34 mouse cellular contexts compared by ENCODE assay signal in genomic region chr4:106597741-106598140, GRCm38 (mm10). TPM values are rescaled to one million over a fixed set of nuclear protein-coding genes. Genes with fewer than 3 reads are reported as not detected.
"Had no signal": no experiment of that assay in that cellular context is flagged by ENCODE, and none has a peak within 500 bp of the region (broad histone marks: within the 10 kb centered on the region; RNA-seq: fewer than 3 reads in every experiment).

No protein-coding gene starts in this region.

- H3K27me3 ChIP-seq: embryonic facial prominence, embryonic 12.5 days; embryonic facial prominence, embryonic 13.5 days; embryonic facial prominence, embryonic 15.5 days; forebrain, embryonic 12.5 days; forebrain, embryonic 13.5 days; forebrain, embryonic 15.5 days had no signal

- H3K4me2 ChIP-seq: embryonic facial prominence, embryonic 12.5 days; embryonic facial prominence, embryonic 13.5 days; embryonic facial prominence, embryonic 15.5 days; forebrain, embryonic 12.5 days; forebrain, embryonic 13.5 days; forebrain, embryonic 15.5 days had no signal

- H3K9me3 ChIP-seq: embryonic facial prominence, embryonic 10.5 days; embryonic facial prominence, embryonic 12.5 days; embryonic facial prominence, embryonic 13.5 days; embryonic facial prominence, embryonic 15.5 days; forebrain, embryonic 10.5 days; forebrain, embryonic 12.5 days; forebrain, embryonic 13.5 days; forebrain, embryonic 15.5 days; heart, embryonic 10.5 days had no signal

- H3K4me3 ChIP-seq: embryonic facial prominence, embryonic 10.5 days; embryonic facial prominence, embryonic 12.5 days; embryonic facial prominence, embryonic 13.5 days; embryonic facial prominence, embryonic 15.5 days; erythroblast, embryonic 14.5 days; forebrain, embryonic 10.5 days; forebrain, embryonic 12.5 days; forebrain, embryonic 13.5 days; forebrain, embryonic 15.5 days; gastrocnemius, adult 2 months; heart, adult 2 months; heart, embryonic 10.5 days had no signal

- H3K9ac ChIP-seq: embryonic facial prominence, embryonic 12.5 days; embryonic facial prominence, embryonic 13.5 days; embryonic facial prominence, embryonic 15.5 days; forebrain, embryonic 12.5 days; forebrain, embryonic 13.5 days; forebrain, embryonic 15.5 days; forebrain, postnatal 0 days had no signal

- DNase-seq: cerebellum, adult 9-10 months; cerebellum, adult 9-11 months; cerebellum, postnatal 10 days; cerebellum, postnatal 14 days; cerebellum, postnatal 25 days; cerebellum, postnatal 36 days; embryo, embryonic 11 days; forebrain, postnatal 0 days; gastrocnemius, adult 2 months; gastrocnemius, postnatal 10 days; gastrocnemius, postnatal 25 days; gastrocnemius, postnatal 36 days; heart, adult 11 months; heart, adult 18-20 months; heart, adult 2 months had no signal

- H3K4me1 ChIP-seq: embryonic facial prominence, embryonic 10.5 days; embryonic facial prominence, embryonic 12.5 days; embryonic facial prominence, embryonic 13.5 days; embryonic facial prominence, embryonic 15.5 days; forebrain, embryonic 10.5 days; forebrain, embryonic 12.5 days; forebrain, embryonic 13.5 days; forebrain, embryonic 15.5 days had no signal

- H3K27ac ChIP-seq: embryonic facial prominence, embryonic 10.5 days; embryonic facial prominence, embryonic 12.5 days; embryonic facial prominence, embryonic 13.5 days; embryonic facial prominence, embryonic 15.5 days; forebrain, embryonic 10.5 days; forebrain, embryonic 12.5 days; forebrain, embryonic 13.5 days; forebrain, embryonic 15.5 days; heart, adult 2 months; heart, embryonic 10.5 days had no signal

- H3K36me3 ChIP-seq: embryonic facial prominence, embryonic 10.5 days; embryonic facial prominence, embryonic 12.5 days; embryonic facial prominence, embryonic 13.5 days; embryonic facial prominence, embryonic 15.5 days; forebrain, embryonic 10.5 days; forebrain, embryonic 12.5 days; forebrain, embryonic 15.5 days; heart, embryonic 10.5 days had no signal

RNA-seq across cellular contexts. Expression of gene Lexm, which starts 19.3 kb away (rescaled TPM):
- total RNA-seq: common myeloid progenitor, adult 5-6 weeks; forebrain, postnatal 0 days; gastrocnemius, adult 18-20 months; gastrocnemius, adult 2 months; gastrocnemius, adult 8-10 months; gastrocnemius, postnatal 10 days; gastrocnemius, postnatal 25 days; gastrocnemius, postnatal 36 days; gastrocnemius, postnatal 4 days; granulocyte monocyte progenitor cell, adult 5-6 weeks; heart, adult 18-20 months; heart, adult 2 months; heart, adult 8-10 months had no signal
- polyA plus RNA-seq: embryonic facial prominence, embryonic 13.5 days; embryonic facial prominence, embryonic 14.5 days; erythroblast, embryonic 14.5 days; forebrain, embryonic 10.5 days; forebrain, embryonic 13.5 days; forebrain, embryonic 14.5 days; forebrain, embryonic 15.5 days; forebrain, embryonic 16.5 days; forebrain, postnatal 0 days; heart, adult 2 months; heart, embryonic 10.5 days had no signal

RNA-seq across cellular contexts. Expression of gene Ttc22, which starts 24.5 kb away (rescaled TPM):
- total RNA-seq: common myeloid progenitor, adult 5-6 weeks; gastrocnemius, adult 2 months; gastrocnemius, adult 8-10 months; gastrocnemius, postnatal 25 days; gastrocnemius, postnatal 36 days; granulocyte monocyte progenitor cell, adult 5-6 weeks; heart, adult 18-20 months; heart, adult 2 months had no signal
- polyA plus RNA-seq: embryonic facial prominence, embryonic 10.5 days; erythroblast, embryonic 14.5 days; forebrain, embryonic 10.5 days had no signal
